Mouse (Mus musculus): ENCODE results near the gene Rgs6. TPM values are rescaled to one million over a fixed set of nuclear protein-coding genes. Genes with fewer than 3 reads are reported as not detected.

Gene Rgs6
- polyA plus RNA-seq, 1 experiment: 16.8 TPM

GRCm38 (mm10) chr12:82799892-82800291, 211.8 kb downstream of the Rgs6 start:
- H3K27ac ChIP-seq (ENCODE audit: insufficient read depth, low read length): no peak overlapping the region
- 76% methylated on average over 6 of the region's 6 CpGs for WGBS
- H3K4me1 ChIP-seq (ENCODE audit: control insufficient read depth, insufficient read depth, low read length): no peaks in the 10 kb centered on the region

GRCm38 (mm10) chr12:82801736-82802135, 213.6 kb downstream of the Rgs6 start:
- TF ChIP-seq POLR2A (IDR thresholded peaks at IDR 0.05; ENCODE audit: borderline replicate concordance, insufficient read depth, low read length): no peak
- TF ChIP-seq CTCF (IDR thresholded peaks at IDR 0.05; ENCODE audit: borderline replicate concordance, insufficient read depth, low read depth, low read length): no peak
- no peak overlapping the region for H3K27ac ChIP-seq (ENCODE audit: insufficient read depth, low read length)
- no peak for DNase-seq

More at GRCm38 (mm10) chr12:82799892-82800291, 211.8 kb downstream of the Rgs6 start:
- TF ChIP-seq CTCF (IDR thresholded peaks at IDR 0.05; ENCODE audit: borderline replicate concordance, insufficient read depth, low read depth, low read length) (no peak), POLR2A (IDR thresholded peaks at IDR 0.05; ENCODE audit: borderline replicate concordance, insufficient read depth, low read length) (no peak)
- DNase-seq: no peak
- H3K27me3 ChIP-seq (ENCODE audit: control insufficient read depth, insufficient read depth, low read length): no peaks in the 10 kb centered on the region
- H3K4me3 ChIP-seq (replicated peaks; ENCODE audit: insufficient read depth, low read depth, low read length): no peak overlapping the region

GRCm38 (mm10) chr12:82802711-82803110, 214.6 kb downstream of the Rgs6 start:
- 94% methylated on average over 5 of the region's 5 CpGs for WGBS
- H3K4me3 ChIP-seq (replicated peaks; ENCODE audit: insufficient read depth, low read depth, low read length): no peak overlapping the region
- no peak for DNase-seq
- H3K27ac ChIP-seq (ENCODE audit: insufficient read depth, low read length): no peak overlapping the region
- no peaks in the 10 kb centered on the region for H3K27me3 ChIP-seq (ENCODE audit: control insufficient read depth, insufficient read depth, low read length)
- TF ChIP-seq POLR2A (IDR thresholded peaks at IDR 0.05; ENCODE audit: borderline replicate concordance, insufficient read depth, low read length): no peak
- no peak for TF ChIP-seq CTCF (IDR thresholded peaks at IDR 0.05; ENCODE audit: borderline replicate concordance, insufficient read depth, low read depth, low read length)
- H3K4me1 ChIP-seq (ENCODE audit: control insufficient read depth, insufficient read depth, low read length): no peaks in the 10 kb centered on the region

More at GRCm38 (mm10) chr12:82801736-82802135, 213.6 kb downstream of the Rgs6 start:
- no peaks in the 10 kb centered on the region for H3K4me1 ChIP-seq (ENCODE audit: control insufficient read depth, insufficient read depth, low read length)
- H3K27me3 ChIP-seq (ENCODE audit: control insufficient read depth, insufficient read depth, low read length): no peaks in the 10 kb centered on the region
- no peak overlapping the region for H3K4me3 ChIP-seq (replicated peaks; ENCODE audit: insufficient read depth, low read depth, low read length)
- 91% methylated on average over 6 of the region's 6 CpGs for WGBS

- no peaks in the 10 kb centered on the region for H3K4me1 ChIP-seq (ENCODE audit: control insufficient read depth, insufficient read depth, low read length)
- DNase-seq: no peak
- TF ChIP-seq CTCF (IDR thresholded peaks at IDR 0.05; ENCODE audit: borderline replicate concordance, insufficient read depth, low read depth, low read length) (no peak), POLR2A (IDR thresholded peaks at IDR 0.05; ENCODE audit: borderline replicate concordance, insufficient read depth, low read length) (no peak)
- H3K27me3 ChIP-seq (ENCODE audit: control insufficient read depth, insufficient read depth, low read length): no peaks in the 10 kb centered on the region
- H3K27ac ChIP-seq (ENCODE audit: insufficient read depth, low read length): no peak overlapping the region
- H3K4me3 ChIP-seq (replicated peaks; ENCODE audit: insufficient read depth, low read depth, low read length): no peak overlapping the region
- 26% methylated on average over 4 of the region's 4 CpGs for WGBS
These were observed 217.1 kb downstream of the Rgs6 start for GRCm38 (mm10) chr12:82805167-82805566.

- 74% methylated on average over 3 of the region's 3 CpGs for WGBS
- no peak overlapping the region for H3K27ac ChIP-seq (ENCODE audit: insufficient read depth, low read length)
These were observed 222.5 kb downstream of the Rgs6 start for GRCm38 (mm10) chr12:82810631-82811030.

GRCm38 (mm10) chr12:82815982-82816381, 227.9 kb downstream of the Rgs6 start:
- DNase-seq: no peak
- Histone ChIP-seq H3K27me3 (ENCODE audit: control insufficient read depth, insufficient read depth, low read length) (no peaks in the 10 kb centered on the region; the same call in 1 of the 2 replicates), H3K4me1 (ENCODE audit: control insufficient read depth, insufficient read depth, low read length) (peaks cover 5% of the 10 kb centered on the region; the same call in 1 of the 2 replicates), H3K27ac (ENCODE audit: insufficient read depth, low read length) (no peak overlapping the region), H3K4me3 (replicated peaks; ENCODE audit: insufficient read depth, low read depth, low read length) (no peak overlapping the region)
- no peak for TF ChIP-seq POLR2A (IDR thresholded peaks at IDR 0.05; ENCODE audit: borderline replicate concordance, insufficient read depth, low read length)
- TF ChIP-seq CTCF (IDR thresholded peaks at IDR 0.05; ENCODE audit: borderline replicate concordance, insufficient read depth, low read depth, low read length): no peak
- 93% methylated on average over 2 of the region's 2 CpGs for WGBS

More at GRCm38 (mm10) chr12:82810631-82811030, 222.5 kb downstream of the Rgs6 start:
- H3K4me3 ChIP-seq (replicated peaks; ENCODE audit: insufficient read depth, low read depth, low read length): no peak overlapping the region
- H3K27me3 ChIP-seq (ENCODE audit: control insufficient read depth, insufficient read depth, low read length): no peaks in the 10 kb centered on the region
- H3K4me1 ChIP-seq (ENCODE audit: control insufficient read depth, insufficient read depth, low read length): no peaks in the 10 kb centered on the region
- DNase-seq: no peak
- TF ChIP-seq POLR2A (IDR thresholded peaks at IDR 0.05; ENCODE audit: borderline replicate concordance, insufficient read depth, low read length) (no peak), CTCF (IDR thresholded peaks at IDR 0.05; ENCODE audit: borderline replicate concordance, insufficient read depth, low read depth, low read length) (no peak)

- Histone ChIP-seq H3K4me1 (ENCODE audit: control insufficient read depth, insufficient read depth, low read length) (peaks cover 5% of the 10 kb centered on the region; the same call in 1 of the 2 replicates), H3K27me3 (ENCODE audit: control insufficient read depth, insufficient read depth, low read length) (no peaks in the 10 kb centered on the region; the same call in 1 of the 2 replicates), H3K4me3 (replicated peaks; ENCODE audit: insufficient read depth, low read depth, low read length) (no peak overlapping the region), H3K27ac (ENCODE audit: insufficient read depth, low read length) (no peak overlapping the region)
- TF ChIP-seq POLR2A (IDR thresholded peaks at IDR 0.05; ENCODE audit: borderline replicate concordance, insufficient read depth, low read length) (no peak), CTCF (IDR thresholded peaks at IDR 0.05; ENCODE audit: borderline replicate concordance, insufficient read depth, low read depth, low read length) (no peak)
- peak in 1 of 2 experiments; percentile 13 for DNase-seq
- 31% methylated on average over 6 of the region's 6 CpGs for WGBS
These were observed 231.2 kb downstream of the Rgs6 start for GRCm38 (mm10) chr12:82819328-82819727.

GRCm38 (mm10) chr12:82819991-82820390, 231.9 kb downstream of the Rgs6 start:
- H3K27ac ChIP-seq (ENCODE audit: insufficient read depth, low read length): no peak overlapping the region
- peak in 1 of 2 experiments; percentile 21 for DNase-seq
- TF ChIP-seq POLR2A (IDR thresholded peaks at IDR 0.05; ENCODE audit: borderline replicate concordance, insufficient read depth, low read length) (no peak), CTCF (IDR thresholded peaks at IDR 0.05; ENCODE audit: borderline replicate concordance, insufficient read depth, low read depth, low read length) (no peak)
- H3K27me3 ChIP-seq (ENCODE audit: control insufficient read depth, insufficient read depth, low read length): no peaks in the 10 kb centered on the region; the same call in 1 of the 2 replicates
- peaks cover 5% of the 10 kb centered on the region; the same call in 1 of the 2 replicates for H3K4me1 ChIP-seq (ENCODE audit: control insufficient read depth, insufficient read depth, low read length)
- 37% methylated on average over 6 of the region's 6 CpGs for WGBS
- no peak overlapping the region for H3K4me3 ChIP-seq (replicated peaks; ENCODE audit: insufficient read depth, low read depth, low read length)

Data from cerebellum, adult 2 months (tissue).